Mouse (Mus musculus) liver, adult (tissue): ENCODE results near the gene Rnf126.

Source experiments
- GATA4 ChIP-seq: IDR thresholded peaks from 2 replicates; pipeline ENCODE4 v1.6.1; 2014; ENCODE audit warnings: mild to moderate bottlenecking, low read length; ENCODE audit not compliant: insufficient replicate concordance

The Rnf126 gene

DNA sequence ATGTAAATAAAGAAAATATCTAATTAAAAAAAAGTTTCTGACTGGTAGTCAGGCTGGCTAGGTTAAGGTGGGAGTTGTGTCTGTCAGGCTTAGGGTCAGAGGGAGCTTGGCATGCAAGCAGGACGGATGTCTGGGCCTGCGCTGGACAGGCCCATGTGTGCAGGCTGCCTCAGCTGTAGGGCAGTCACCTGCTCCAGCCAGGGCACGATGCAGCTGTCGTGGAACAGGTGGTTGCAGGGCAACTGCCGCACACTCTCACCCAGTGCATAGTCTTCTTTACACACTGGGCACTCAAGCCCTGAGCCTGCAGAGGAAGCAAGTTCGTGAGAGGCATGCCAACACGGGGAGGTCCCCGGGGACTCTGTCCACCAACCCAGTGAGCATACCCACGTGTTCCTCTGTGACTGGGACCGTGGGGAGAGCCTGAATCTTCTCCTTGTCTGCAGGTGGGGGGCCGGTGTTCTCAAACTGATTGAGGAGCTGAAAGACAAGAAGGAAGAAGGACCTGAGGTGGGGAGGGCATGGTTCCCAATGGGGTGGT is 6.1 kb downstream of the Rnf126 start:
- TF ChIP-seq GATA4 = no peak

DNA sequence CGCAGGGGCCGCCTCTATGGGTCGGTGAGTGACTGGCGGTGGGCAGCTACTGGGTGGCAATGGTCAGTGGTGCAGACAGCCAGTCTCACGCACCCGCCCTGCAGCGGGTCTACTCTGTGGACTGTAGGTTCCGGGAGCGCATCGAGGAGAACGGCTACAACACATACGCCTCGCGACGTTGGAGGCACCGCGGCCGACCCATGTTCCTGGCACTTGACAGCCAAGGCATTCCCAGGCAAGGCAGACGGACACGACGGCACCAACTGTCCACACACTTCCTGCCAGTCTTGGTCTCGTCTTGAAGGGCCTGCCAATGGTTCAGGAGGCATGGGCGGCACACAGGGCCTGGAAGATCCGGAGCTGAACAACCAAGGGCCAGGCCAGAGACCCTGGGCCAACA is 10.1 kb downstream of the Rnf126 start:
- TF ChIP-seq GATA4 = no peak

DNA sequence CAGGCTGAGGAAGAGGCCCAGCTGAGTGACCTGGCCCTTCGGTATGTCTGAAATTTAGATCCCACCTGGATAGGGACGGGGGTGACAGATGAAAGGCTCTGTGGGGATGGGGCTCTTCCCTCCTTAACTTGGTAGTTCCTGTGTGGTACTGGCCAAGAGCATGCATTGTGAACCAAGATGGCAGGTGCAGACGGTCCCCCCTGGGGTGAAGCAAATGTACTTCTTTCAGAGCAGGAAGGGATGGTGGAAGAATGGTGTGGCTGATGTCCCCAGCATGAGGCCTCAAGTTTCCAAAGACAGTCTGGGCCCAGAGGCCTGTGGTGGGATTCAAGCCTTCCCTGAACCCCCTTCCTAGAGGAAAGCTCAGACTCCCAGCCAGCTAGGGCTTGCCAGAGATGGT is 10.9 kb downstream of the Rnf126 start:
- TF ChIP-seq GATA4 = no peak

DNA sequence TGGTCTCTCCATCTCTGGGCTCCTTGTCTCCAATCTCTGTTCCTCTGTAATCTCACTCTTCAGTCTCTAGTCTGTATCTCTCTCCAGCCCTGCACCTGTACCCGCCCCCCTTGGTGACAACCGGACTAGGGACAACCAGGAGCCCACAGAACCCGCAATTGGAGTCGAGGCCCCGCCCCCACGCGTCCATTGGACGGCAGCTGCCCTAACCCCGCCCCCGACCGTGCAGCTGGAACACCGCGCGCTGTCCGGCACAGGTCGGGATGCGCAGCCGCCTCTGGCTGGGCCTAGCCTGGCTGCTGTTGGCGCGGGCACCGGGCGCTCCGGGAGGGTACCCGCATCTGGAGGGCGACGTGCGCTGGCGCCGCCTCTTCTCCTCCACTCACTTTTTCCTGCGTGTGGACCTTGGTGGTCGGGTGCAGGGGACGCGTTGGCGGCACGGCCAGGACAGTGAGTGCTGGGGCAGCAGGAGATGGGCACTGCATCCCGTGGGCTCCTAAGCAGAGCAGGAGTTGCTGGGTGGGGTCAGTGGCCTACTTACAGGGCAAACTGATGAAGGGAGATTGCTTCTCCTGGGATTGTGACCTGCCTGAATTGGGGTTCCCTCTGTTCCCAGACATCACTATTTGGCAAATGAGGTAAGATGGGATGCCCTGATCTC is 11.8 kb downstream of the Rnf126 start, which contains the start of gene Fgf22:
Fgf22 (plus strand) TSS at position 221 of the 661 bp plus-strand sequence.
- no peak for TF ChIP-seq GATA4

DNA sequence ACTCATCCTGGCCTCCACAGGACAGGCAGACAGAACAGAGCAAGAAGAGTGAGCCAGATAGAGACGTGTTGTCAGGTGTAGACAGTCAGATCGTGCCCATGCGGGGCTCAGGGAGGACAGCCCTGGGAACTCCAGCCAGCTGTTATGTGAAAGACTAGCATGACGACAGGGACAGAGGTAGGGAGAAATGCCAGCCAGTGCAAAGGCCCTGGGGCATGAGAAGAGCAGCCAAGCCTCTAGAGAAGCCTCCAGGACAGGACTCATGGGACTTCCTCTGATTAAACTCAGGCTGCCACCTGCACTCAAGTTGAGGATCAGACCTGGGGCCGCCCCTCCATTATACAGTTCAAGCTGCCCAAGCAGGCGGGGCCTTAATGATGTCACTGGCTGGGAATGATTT is 18.3 kb downstream of the Rnf126 start:
- no peak for TF ChIP-seq GATA4

DNA sequence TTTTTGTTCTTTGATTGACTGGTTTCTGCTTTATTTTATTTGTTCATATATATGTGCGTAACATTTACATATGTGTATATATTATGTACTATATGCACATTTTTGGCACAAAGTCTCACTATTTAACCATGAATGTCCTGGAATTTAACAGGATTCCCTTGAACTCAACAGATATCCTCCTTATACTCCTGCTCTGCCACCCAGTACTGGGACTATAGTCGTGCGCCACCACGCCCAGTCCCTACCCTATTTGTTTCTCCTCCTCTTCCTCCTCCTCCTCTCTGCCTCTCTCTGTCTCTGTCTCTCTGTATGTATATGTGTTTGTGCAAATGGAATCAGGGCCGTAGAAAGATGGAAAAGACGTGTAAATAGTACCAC is 20.0 kb downstream of the Rnf126 start:
- TF ChIP-seq GATA4 = no peak

DNA sequence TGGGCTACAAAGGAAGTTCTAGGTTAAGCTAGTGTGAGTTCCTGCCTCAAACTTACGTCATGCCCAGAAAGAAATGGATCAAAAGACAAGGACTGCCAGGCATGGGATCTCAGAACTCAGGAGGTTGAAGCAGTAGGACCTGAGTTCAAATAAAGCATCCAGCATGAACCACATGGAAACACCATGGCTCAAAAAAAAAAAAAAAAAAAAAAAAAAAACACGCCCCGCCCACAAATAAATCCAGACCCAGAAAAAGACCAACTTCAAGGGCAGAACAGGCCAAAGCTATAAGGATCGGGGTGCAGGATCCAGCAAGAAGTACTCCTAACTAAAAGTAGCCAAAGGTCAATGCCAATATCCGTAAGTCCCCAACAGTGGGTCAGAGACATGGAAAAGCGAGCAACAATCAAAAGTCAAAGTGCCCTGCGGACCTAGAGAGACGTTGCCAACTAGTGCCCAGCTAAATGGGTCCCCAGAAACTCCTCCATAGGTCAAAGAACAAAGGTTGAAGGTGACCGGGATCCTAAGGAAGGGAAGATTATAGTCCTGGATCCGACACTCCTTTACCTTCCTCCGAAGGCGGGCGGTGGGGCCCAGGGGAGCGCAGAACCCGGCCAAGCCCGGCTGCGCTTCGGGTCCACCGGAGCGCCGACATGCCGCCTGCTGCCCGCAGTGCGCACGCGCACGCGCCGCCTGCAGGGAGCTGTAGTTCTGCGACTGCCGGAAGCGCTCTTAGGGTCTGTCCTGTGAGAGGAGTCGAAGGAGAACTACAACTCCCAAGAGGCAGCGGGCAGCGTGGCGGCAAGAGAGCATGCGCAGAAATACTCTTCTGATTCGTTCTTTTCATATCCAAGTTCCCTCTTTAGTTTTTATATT is 20.6 kb downstream of the Rnf126 start, which contains the start of gene Polrmt:
Polrmt (minus strand) TSS at position 684 of the 876 bp plus-strand sequence.
- TF ChIP-seq GATA4 = no peak

DNA sequence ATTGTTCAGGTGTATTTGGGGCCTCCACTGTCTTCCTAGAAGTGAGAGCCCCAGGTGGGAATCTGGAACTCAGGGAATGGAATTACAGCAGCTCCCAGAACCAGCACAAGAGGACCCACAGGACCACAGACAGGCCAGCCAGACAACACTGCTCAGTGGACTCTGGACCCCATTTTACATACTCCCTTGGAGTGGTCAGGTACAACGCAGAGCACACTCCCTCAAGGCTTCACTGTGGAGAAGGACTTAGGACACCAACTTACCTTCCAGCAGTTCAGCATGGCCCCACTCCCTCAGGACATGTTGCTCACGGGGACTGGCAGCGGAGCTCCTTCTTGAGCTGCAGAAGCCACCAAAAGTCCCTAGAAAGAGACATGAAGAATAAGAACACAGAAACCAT is 21.3 kb downstream of the Rnf126 start:
- no peak for TF ChIP-seq GATA4

DNA sequence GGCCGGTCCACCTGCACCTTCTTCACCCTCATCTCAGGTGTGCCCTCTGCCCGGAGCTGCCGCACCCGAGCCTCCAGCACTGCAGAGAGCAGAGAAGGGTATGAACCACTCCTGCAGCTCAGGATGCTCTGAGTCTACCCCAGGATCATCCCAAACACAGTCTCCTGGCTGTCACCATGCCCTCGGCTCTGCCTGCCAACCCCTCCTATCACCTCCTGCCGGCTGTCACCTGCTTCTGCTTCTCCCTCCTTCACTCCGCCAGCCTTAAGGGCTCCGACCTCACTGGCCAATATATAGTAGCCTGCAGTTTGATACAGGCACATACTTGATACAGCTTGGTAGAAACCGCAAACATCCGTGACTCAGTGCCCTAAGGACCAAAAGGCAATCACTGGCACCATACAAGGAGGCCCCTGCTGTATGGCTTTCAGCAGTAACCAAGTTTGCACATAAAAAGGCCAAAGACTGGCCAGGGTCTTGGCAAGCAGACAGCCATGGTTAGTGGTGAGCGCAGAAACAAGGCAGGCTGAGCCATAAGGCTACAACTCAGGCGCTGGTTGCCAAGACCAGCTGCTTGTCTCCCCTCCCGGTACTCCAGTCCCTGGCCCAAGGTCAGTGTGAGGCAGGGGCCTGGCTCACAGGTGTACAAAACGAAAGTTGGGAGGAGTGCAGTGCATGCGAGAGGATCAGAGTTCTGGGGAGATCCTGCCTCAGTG is 22.9 kb downstream of the Rnf126 start:
- no peak for TF ChIP-seq GATA4

DNA sequence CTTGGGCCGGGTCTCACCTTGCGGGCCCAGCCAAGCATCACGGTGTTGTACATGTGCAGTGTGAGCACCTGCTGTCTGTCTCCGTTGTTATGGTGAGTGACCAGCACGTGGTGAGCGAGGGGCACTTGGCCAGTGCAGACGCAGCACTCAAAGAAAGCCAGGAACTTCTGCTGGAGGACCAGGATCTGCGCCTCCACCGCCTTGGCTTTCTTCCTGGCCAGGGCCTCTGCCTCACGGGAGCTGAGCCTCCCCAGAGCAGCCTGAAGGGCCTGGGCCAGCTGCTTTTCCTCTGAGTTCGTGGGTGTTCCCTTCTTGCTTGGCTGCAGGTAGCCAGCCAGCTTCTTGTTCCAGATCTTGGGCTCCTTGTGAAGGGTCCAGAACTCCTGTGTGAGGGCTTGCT is 23.6 kb downstream of the Rnf126 start:
- no peak for TF ChIP-seq GATA4

DNA sequence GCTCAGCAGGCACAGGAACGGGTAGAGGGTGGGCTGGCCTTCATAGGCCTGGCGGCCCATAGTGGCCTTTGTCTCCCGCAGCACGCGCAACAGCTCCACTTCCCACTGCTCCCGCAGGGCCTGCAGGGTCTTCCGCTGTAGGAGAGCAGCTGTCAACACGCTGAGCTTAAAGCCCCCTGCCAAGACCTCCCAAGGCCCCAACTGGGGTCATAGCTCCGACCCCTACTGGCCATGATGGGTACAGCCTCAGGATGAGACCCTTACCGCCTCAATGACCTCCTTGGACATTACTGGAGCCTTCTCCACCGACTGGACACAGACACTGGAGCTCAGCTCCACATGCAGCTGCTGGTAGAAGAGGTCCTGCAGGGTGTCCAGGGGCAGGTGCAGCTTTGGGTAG is 25.9 kb downstream of the Rnf126 start:
- TF ChIP-seq GATA4 = no peak

DNA sequence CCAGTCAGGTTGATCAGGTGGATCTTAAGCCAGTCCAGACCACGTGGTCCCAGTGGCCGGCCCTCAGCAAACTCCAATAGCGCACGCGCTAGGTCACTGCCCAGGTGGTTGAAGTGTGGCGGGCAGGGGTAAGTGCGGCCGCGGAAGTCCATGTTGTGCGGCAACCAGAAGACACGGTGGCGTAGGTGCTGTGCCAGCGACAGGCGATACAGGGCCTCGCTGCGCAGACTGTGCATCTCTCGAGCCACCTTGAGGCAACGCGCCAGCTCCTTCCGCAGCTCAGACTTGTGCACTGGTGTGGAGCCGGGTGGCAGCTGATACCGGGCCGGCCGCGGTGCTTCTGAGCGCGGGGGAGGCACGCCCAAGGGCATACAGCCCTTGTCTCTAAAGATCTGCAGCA is 27.5 kb downstream of the Rnf126 start:
- TF ChIP-seq GATA4 = no peak

DNA sequence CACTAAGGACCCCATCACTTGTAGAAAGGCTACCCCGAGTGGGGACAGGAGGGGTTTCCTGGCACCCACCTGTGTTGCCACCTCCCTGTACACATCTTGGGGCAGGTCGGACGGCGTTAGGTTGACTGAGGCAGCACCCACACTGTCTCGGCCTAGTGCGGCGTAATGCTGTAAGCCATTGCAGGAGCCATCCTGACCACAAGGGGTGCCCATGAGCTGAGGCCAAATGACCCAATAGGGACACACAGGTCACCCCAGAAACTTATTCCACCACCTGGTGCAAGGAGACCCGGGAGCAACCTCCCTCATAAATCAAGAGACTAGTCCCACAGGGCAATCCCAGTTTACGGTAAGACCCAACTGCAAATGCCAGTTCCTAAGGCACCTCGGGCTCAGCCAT is 28.5 kb downstream of the Rnf126 start:
- TF ChIP-seq GATA4 = no peak

DNA sequence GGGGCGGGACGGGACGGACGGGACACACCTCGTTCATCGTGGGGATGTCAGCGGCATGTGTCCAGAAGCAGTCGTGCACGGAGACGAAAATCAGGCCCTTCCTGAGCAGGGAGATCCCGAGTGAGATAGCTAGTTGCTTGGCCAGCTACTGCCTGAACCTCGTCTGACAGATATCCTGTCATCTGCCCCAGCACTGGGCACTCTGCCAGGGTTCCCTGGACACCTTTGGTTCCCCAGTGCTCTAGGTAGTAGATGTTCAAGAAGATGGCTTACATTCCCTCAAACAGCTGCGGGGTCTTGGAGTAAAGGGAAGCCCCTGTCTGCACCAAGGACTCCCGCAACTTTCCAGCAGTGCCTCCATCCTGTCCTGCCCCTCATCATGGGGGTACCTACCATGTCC is 30.0 kb downstream of the Rnf126 start:
- TF ChIP-seq GATA4 = no peak

DNA sequence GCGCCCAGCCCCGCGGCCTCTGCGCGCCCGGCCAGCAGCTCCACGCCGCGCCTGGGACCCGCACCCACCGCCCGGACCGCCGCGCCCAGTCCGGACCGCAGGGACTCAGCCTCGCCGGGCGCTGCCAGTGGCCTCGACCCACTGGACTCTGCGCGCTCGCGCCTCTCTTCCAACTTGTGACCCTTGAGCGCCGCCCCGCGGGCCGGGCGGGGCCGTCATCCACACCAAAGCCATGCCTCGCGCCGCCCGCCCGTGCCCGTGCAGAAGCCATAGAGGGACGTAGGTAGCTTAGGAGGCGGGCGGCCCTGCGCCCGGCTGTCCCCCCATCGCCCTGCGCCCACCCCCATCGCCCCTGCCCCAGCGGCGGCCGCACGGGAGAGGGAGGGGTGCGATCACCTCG is 31.4 kb downstream of the Rnf126 start:
- no peak for TF ChIP-seq GATA4
